Mouse (Mus musculus): ENCODE measurements at regions not wholly inside any gene's neighbourhood (a gene's known extent, or its start where the extent isn't known, plus 50 kb on each side); places are given as distances from the start of the nearest gene placed in this dataset.

- TF ChIP-seq EP300 (IDR thresholded peaks at IDR 0.05; ENCODE audit: low read depth) (no peak), CTCF (IDR thresholded peaks at IDR 0.05; ENCODE audit: low read depth) (no peak)
- Histone ChIP-seq H3K4me3 (ENCODE audit: insufficient read depth in 1 of 2, low read depth in 2 of 2, low read length in 2 of 2) (no peak overlapping the region), H3K9me3 (ENCODE audit: control insufficient read depth, low read length) (no peaks in the 10 kb centered on the region), H3K27ac (no peak overlapping the region), H3K9ac (replicated peaks) (no peak overlapping the region), H3K27me3 (ENCODE audit: control insufficient read depth, insufficient read depth, low read length) (no peaks in the 10 kb centered on the region), H3K4me1 (replicated peaks; ENCODE audit: control insufficient read depth in 2 of 2, insufficient read depth in 2 of 2, low read length in 1 of 2) (no peaks in the 10 kb centered on the region), H3K4me2 (ENCODE audit: low read depth) (no peak overlapping the region), H3K36me3 (replicated peaks; ENCODE audit: control insufficient read depth, insufficient read depth, low read depth) (no peaks in the 10 kb centered on the region)
- no peak for ATAC-seq (ENCODE audit: insufficient read depth)
- 55% methylated on average over 8 of the region's 8 CpGs for WGBS (ENCODE audit: insufficient replicate concordance)
- DNase-seq (ENCODE audit: low read depth in 3 of 3, low spot score in 3 of 3): no peak
These were observed 286.6 kb upstream of the Ddhd1 start for GRCm38 (mm10) chr14:45944506-45944905.

DNA sequence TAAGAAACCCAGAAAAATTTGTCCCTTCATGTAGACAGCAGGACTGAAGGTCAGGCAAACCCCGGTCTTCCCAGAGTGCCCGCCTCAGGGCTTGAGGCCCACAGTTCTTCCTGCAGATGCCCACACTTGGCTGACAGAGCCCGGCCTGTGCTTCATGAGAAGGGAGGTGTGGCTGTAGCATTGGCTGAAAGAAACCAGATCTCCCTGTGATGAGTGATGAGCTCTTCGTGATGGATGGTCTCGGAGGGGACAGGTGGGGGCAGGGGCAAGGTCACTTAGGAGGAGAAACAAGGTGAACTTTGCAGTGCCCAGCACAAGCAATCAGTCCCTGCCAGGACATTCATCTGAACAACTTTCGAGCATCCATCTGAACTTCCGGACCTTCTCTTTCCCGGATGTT is 298.7 kb upstream of the Ddhd1 start:
- no peak overlapping the region for H3K4me3 ChIP-seq (ENCODE audit: insufficient read depth in 1 of 2, low read depth in 2 of 2, low read length in 2 of 2)
- H3K36me3 ChIP-seq (replicated peaks; ENCODE audit: control insufficient read depth, insufficient read depth, low read depth): no peaks in the 10 kb centered on the region
- H3K9ac ChIP-seq (replicated peaks): no peak overlapping the region
- no peak for ATAC-seq (ENCODE audit: insufficient read depth)
- H3K27me3 ChIP-seq (ENCODE audit: control insufficient read depth, insufficient read depth, low read length): no peaks in the 10 kb centered on the region
- no peak overlapping the region for H3K27ac ChIP-seq
- WGBS (ENCODE audit: insufficient replicate concordance): 56% methylated on average over 8 of the region's 8 CpGs
- H3K4me2 ChIP-seq (ENCODE audit: low read depth): no peak overlapping the region
- TF ChIP-seq EP300 (IDR thresholded peaks at IDR 0.05; ENCODE audit: low read depth) (no peak), CTCF (IDR thresholded peaks at IDR 0.05; ENCODE audit: low read depth) (no peak)
- no peaks in the 10 kb centered on the region for H3K9me3 ChIP-seq (ENCODE audit: control insufficient read depth, low read length)
- no peaks in the 10 kb centered on the region for H3K4me1 ChIP-seq (replicated peaks; ENCODE audit: control insufficient read depth in 2 of 2, insufficient read depth in 2 of 2, low read length in 1 of 2)
- no peak for DNase-seq (ENCODE audit: low read depth in 3 of 3, low spot score in 3 of 3)

- DNase-seq (ENCODE audit: low read depth in 3 of 3, low spot score in 3 of 3) (no peak), ATAC-seq (ENCODE audit: insufficient read depth) (no peak)
- Histone ChIP-seq H3K27ac (no peak overlapping the region), H3K4me2 (ENCODE audit: low read depth) (no peak overlapping the region), H3K36me3 (replicated peaks; ENCODE audit: control insufficient read depth, insufficient read depth, low read depth) (no peaks in the 10 kb centered on the region), H3K9me3 (ENCODE audit: control insufficient read depth, low read length) (no peaks in the 10 kb centered on the region), H3K4me3 (ENCODE audit: insufficient read depth in 1 of 2, low read depth in 2 of 2, low read length in 2 of 2) (no peak overlapping the region), H3K9ac (replicated peaks) (no peak overlapping the region), H3K27me3 (ENCODE audit: control insufficient read depth, insufficient read depth, low read length) (no peaks in the 10 kb centered on the region), H3K4me1 (replicated peaks; ENCODE audit: control insufficient read depth in 2 of 2, insufficient read depth in 2 of 2, low read length in 1 of 2) (no peaks in the 10 kb centered on the region)
- WGBS (ENCODE audit: insufficient replicate concordance): 70% methylated on average over 4 of the region's 4 CpGs
- no peak for TF ChIP-seq EP300 (IDR thresholded peaks at IDR 0.05; ENCODE audit: low read depth)
- TF ChIP-seq CTCF (IDR thresholded peaks at IDR 0.05; ENCODE audit: low read depth): no peak
These were observed 304.5 kb upstream of the Ddhd1 start for GRCm38 (mm10) chr14:45962474-45962873.

- Histone ChIP-seq H3K36me3 (replicated peaks; ENCODE audit: control insufficient read depth, insufficient read depth, low read depth) (no peaks in the 10 kb centered on the region), H3K4me3 (ENCODE audit: insufficient read depth in 1 of 2, low read depth in 2 of 2, low read length in 2 of 2) (no peak overlapping the region), H3K9ac (replicated peaks) (no peak overlapping the region), H3K27ac (no peak overlapping the region), H3K4me1 (replicated peaks; ENCODE audit: control insufficient read depth in 2 of 2, insufficient read depth in 2 of 2, low read length in 1 of 2) (no peaks in the 10 kb centered on the region), H3K4me2 (ENCODE audit: low read depth) (no peak overlapping the region), H3K9me3 (ENCODE audit: control insufficient read depth, low read length) (no peaks in the 10 kb centered on the region), H3K27me3 (ENCODE audit: control insufficient read depth, insufficient read depth, low read length) (no peaks in the 10 kb centered on the region)
- TF ChIP-seq EP300 (IDR thresholded peaks at IDR 0.05; ENCODE audit: low read depth) (no peak), CTCF (IDR thresholded peaks at IDR 0.05; ENCODE audit: low read depth) (no peak)
- 69% methylated on average over 7 of the region's 7 CpGs for WGBS (ENCODE audit: insufficient replicate concordance)
- no peak for DNase-seq (ENCODE audit: low read depth in 3 of 3, low spot score in 3 of 3)
- no peak for ATAC-seq (ENCODE audit: insufficient read depth)
These were observed 306.1 kb upstream of the Ddhd1 start for GRCm38 (mm10) chr14:45964043-45964442.

DNA sequence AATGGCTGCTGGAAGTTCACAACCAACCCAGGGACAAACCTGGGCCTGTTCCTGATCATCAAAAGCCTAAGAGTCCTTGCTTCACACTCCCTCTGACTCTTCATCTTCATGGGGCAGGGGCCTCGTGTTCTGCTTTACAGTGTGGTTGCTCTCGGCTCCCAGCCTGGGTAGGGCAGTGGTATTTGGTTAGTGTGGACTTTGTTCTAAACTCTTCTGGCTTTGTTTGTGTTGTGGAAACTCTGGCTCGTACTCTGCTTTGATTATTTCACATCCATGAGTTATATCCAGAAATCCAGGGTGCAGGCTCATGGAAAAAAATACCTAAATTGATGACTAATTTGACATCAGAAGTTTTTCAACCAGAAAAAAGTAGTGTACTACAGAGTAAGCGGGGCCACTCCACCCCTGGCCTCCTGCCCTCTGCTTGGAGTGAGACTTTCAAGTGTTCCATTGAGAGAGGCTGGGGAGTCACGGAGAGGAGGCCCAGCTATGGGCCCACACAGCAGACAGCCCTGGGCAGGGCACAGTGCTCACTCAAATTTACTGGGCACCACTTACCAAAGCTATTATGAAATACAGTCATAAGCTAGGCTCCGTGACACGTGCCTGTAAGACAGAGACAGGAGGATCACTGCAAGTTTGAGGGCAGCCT is 325.4 kb upstream of the Ddhd1 start:
- no peak overlapping the region for H3K4me2 ChIP-seq (ENCODE audit: low read depth)
- no peaks in the 10 kb centered on the region for H3K9me3 ChIP-seq (ENCODE audit: control insufficient read depth, low read length)
- no peak for TF ChIP-seq EP300 (IDR thresholded peaks at IDR 0.05; ENCODE audit: low read depth)
- no peak for TF ChIP-seq CTCF (IDR thresholded peaks at IDR 0.05; ENCODE audit: low read depth)
- peak; percentile 52; the same call in 1 of the 2 replicates for ATAC-seq (ENCODE audit: insufficient read depth)
- no peaks in the 10 kb centered on the region for H3K27me3 ChIP-seq (ENCODE audit: control insufficient read depth, insufficient read depth, low read length)
- no peaks in the 10 kb centered on the region; a peak in 1 of 4 replicates for H3K4me1 ChIP-seq (replicated peaks; ENCODE audit: control insufficient read depth in 2 of 2, insufficient read depth in 2 of 2, low read length in 1 of 2)
- H3K27ac ChIP-seq: no peak overlapping the region
- 58% methylated on average over 7 of the region's 7 CpGs for WGBS (ENCODE audit: insufficient replicate concordance)
- no peak overlapping the region for H3K4me3 ChIP-seq (ENCODE audit: insufficient read depth in 1 of 2, low read depth in 2 of 2, low read length in 2 of 2)
- H3K9ac ChIP-seq (replicated peaks): no peak overlapping the region
- no peak for DNase-seq (ENCODE audit: low read depth in 3 of 3, low spot score in 3 of 3)
- no peaks in the 10 kb centered on the region for H3K36me3 ChIP-seq (replicated peaks; ENCODE audit: control insufficient read depth, insufficient read depth, low read depth)
